Mouse (Mus musculus) cerebellum, adult 2 months (tissue): ENCODE measurements around the gene Tmc7.

ENCODE experiments used
- CTCF ChIP-seq: fragments of 200-500 bp; IDR thresholded peaks from 2 replicates; pipeline ENCODE4 v1.5.1; 2011; ENCODE audit warnings: low read depth, mild to moderate bottlenecking, control low read depth, low read length, moderate library complexity, borderline replicate concordance; ENCODE audit not compliant: insufficient read depth
- POLR2A ChIP-seq: fragments of 200-500 bp; IDR thresholded peaks from 2 replicates; pipeline ENCODE4 v1.6.1; 2011; ENCODE audit warnings: low read length, control low read depth, borderline replicate concordance; ENCODE audit not compliant: insufficient read depth

- no peak for TF ChIP-seq CTCF
- TF ChIP-seq POLR2A = no peak
Observed at GRCm38 (mm10) chr7:118627550-118628298, 43.2 kb upstream of the Tmc7 start.
